Mouse (Mus musculus) lung, postnatal 0 days (tissue): ENCODE data around the gene Fxyd3.
A peak's percentile ranks its signal among the peaks of the same experiment; 100 is the strongest.

ENCODE experiments used
- CTCF ChIP-seq: IDR thresholded peaks from 2 replicates; pipeline ENCODE4 v1.5.1; 2016; ENCODE audit warnings: antibody characterized with exemption, mild to moderate bottlenecking
- EP300 ChIP-seq: IDR thresholded peaks from 2 replicates; pipeline ENCODE4 v1.6.1; 2016; ENCODE audit warnings: antibody characterized with exemption, mild to moderate bottlenecking, control low read depth

- TF ChIP-seq CTCF = peak; percentile 99
- TF ChIP-seq EP300 = no peak
Observed at GRCm38 (mm10) chr7:31059108-31059507, 17.4 kb downstream of the Fxyd3 start, which contains the start of gene Lgi4.
